Comparison of ENCODE assay signal across 11 mouse cellular contexts in the genomic region with DNA sequence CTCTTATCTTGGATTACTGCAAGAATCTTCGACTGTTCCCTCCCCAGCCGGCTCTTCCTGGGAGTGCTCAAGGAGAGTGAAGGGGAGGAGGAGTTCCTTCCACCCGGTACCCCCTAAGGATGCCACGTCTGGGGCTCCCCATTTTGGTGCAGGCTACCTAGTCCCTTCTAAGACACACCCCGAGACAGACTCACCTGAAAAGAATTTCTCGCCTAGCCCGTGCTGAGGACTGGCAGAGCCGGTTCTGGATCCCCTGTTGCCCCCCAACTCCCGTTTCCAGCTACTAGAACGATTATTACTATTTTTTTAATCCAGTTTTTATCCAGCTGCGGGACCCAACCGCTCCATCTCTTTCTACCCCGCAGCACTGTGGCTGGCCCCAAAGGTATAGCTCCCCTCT. TPM values are rescaled to one million over a fixed set of nuclear protein-coding genes. Genes with fewer than 3 reads are reported as not detected.
DNase-seq lines count a peak whose midpoint lies in the region; ATAC-seq lines count a peak whose summit lies in the region.
"Had no signal": no experiment of that assay in that cellular context is flagged by ENCODE, and none has a peak within 500 bp of the region (broad histone marks: within the 10 kb centered on the region; RNA-seq: fewer than 3 reads in every experiment).

No protein-coding gene starts in this region.

- H3K27me3 ChIP-seq in forebrain, embryonic 10.5 days (ENCODE audit: poor library complexity, severe bottlenecking) = peaks cover 88% of the 10 kb centered on the region
- peaks cover 30% of the 10 kb centered on the region for H3K27me3 ChIP-seq in forebrain, embryonic 11.5 days (ENCODE audit: control insufficient read depth, insufficient read depth, low read length)
- H3K27me3 ChIP-seq in liver, embryonic 16.5 days (ENCODE audit: control insufficient read depth, insufficient read depth, low read depth, low read length) = peaks cover 26% of the 10 kb centered on the region

- H3K36me3 ChIP-seq in forebrain, embryonic 10.5 days (replicated peaks) = no peaks in the 10 kb centered on the region
- no peaks in the 10 kb centered on the region for H3K36me3 ChIP-seq in forebrain, embryonic 11.5 days (ENCODE audit: control insufficient read depth, insufficient read depth, low read length)
- H3K36me3 ChIP-seq in liver, embryonic 16.5 days (ENCODE audit: control insufficient read depth, insufficient read depth) = no peaks in the 10 kb centered on the region

- H3K4me3 ChIP-seq in forebrain, embryonic 10.5 days = peak overlapping the region; percentile 41
- H3K4me3 ChIP-seq in forebrain, embryonic 11.5 days (ENCODE audit: low read depth, low read length) = no peak overlapping the region
- peak overlapping the region; percentile 8; the same call in 1 of the 2 replicates for H3K4me3 ChIP-seq in liver, embryonic 16.5 days (ENCODE audit: low read depth, low read length)

- peaks cover 39% of the 10 kb centered on the region for H3K4me1 ChIP-seq in forebrain, embryonic 10.5 days
- peaks cover 4% of the 10 kb centered on the region; the same call in 1 of the 2 replicates for H3K4me1 ChIP-seq in forebrain, embryonic 11.5 days (replicated peaks; ENCODE audit: control insufficient read depth, insufficient read depth, low read length)
- no peaks in the 10 kb centered on the region for H3K4me1 ChIP-seq in liver, embryonic 16.5 days (ENCODE audit: control insufficient read depth, low read depth, low read length)

- WGBS in forebrain, embryonic 10.5 days = under 1% methylated on average over 13 of the region's 13 CpGs
- 3% methylated on average over 13 of the region's 13 CpGs for WGBS in forebrain, embryonic 11.5 days
- WGBS in liver, embryonic 16.5 days (ENCODE audit: insufficient replicate concordance) = 1% methylated on average over 13 of the region's 13 CpGs

- intact Hi-C loops in left cerebral cortex, postnatal 10 days (cut with DNase I) = loop anchor here (10.0 kb wide), 2 partner anchors 285 to 775 kb away; a partner anchor contains a TSS

- no peak overlapping the region; the same call in 1 of the 2 replicates for H3K27ac ChIP-seq in forebrain, embryonic 10.5 days
- no peak overlapping the region for H3K27ac ChIP-seq in forebrain, embryonic 11.5 days (ENCODE audit: low read depth, low read length)
- H3K27ac ChIP-seq in liver, embryonic 16.5 days (ENCODE audit: low read length) = no peak overlapping the region
- H3K27ac ChIP-seq: macrophage had no signal

- ATAC-seq in forebrain, embryonic 11.5 days (replicated peaks; ENCODE audit: low FRiP score) = no peak
- ATAC-seq in liver, embryonic 16.5 days (ENCODE audit: low read depth) = no peak

- no peak overlapping the region; the same call in 1 of the 2 replicates for H3K4me2 ChIP-seq in forebrain, embryonic 11.5 days (ENCODE audit: low read depth, low read length, severe bottlenecking)
- H3K4me2 ChIP-seq in liver, embryonic 16.5 days (ENCODE audit: low read depth, low read length) = peak overlapping the region; percentile 17; the same call in 1 of the 2 replicates

- H3K9me3 ChIP-seq in forebrain, embryonic 10.5 days = no peaks in the 10 kb centered on the region
- no peaks in the 10 kb centered on the region for H3K9me3 ChIP-seq in forebrain, embryonic 11.5 days (ENCODE audit: control insufficient read depth, low read length)
- H3K9me3 ChIP-seq in liver, embryonic 16.5 days (replicated peaks; ENCODE audit: control insufficient read depth, low read length) = no peaks in the 10 kb centered on the region

- DNase-seq in forebrain, embryonic 10.5 days (ENCODE audit: extremely low spot score, low spot score) = no peak
- no peak for DNase-seq in forebrain, embryonic 11.5 days (ENCODE audit: low spot score)
- peak; percentile 73 for DNase-seq in urinary bladder, postnatal 14 days (ENCODE audit: low spot score)
- no peak for DNase-seq in urinary bladder, adult 2 months (ENCODE audit: low spot score)
- DNase-seq in right cerebral cortex, adult 18-20 months = no peak
- DNase-seq in cerebellum, adult 11-12 months = no peak
- DNase-seq in left cerebral cortex, postnatal 10 days (ENCODE audit: extremely low spot score in 1 of 2, low spot score in 2 of 2) = no peak
- DNase-seq: heart, postnatal 10 days had no signal

- H3K9ac ChIP-seq in forebrain, embryonic 11.5 days (ENCODE audit: low read length) = no peak overlapping the region
- H3K9ac ChIP-seq in liver, embryonic 16.5 days (ENCODE audit: low read depth, low read length) = no peak overlapping the region

RNA-seq across cellular contexts. Expression of a gene that starts 0.9 kb away (rescaled TPM):
- 2.1 and 3.1 TPM in 2 replicates for polyA plus RNA-seq in forebrain, embryonic 10.5 days (2016; fragmentation: Nextera tagmentation; extraction: Ambion mirVana)
- polyA plus RNA-seq in forebrain, embryonic 11.5 days (2014; fragmentation: Nextera tagmentation; extraction: Ambion mirVana) = 0.56 and 0.94 TPM in 2 replicates
- polyA plus RNA-seq in urinary bladder, adult 2 months (2012; rRNA removed) = 10.3 and 13.2 TPM in 2 replicates
- polyA plus RNA-seq in liver, embryonic 16.5 days (2015; fragmentation: Nextera tagmentation; extraction: Ambion mirVana) = 0.18 and 0.33 TPM in 2 replicates
- under 1 TPM; 0.36 to 0.41 TPM for total RNA-seq in left cerebral cortex, postnatal 10 days (2021)
- polyA plus RNA-seq: macrophage had no signal

RNA-seq across cellular contexts. Expression of a gene that starts 15.9 kb away (rescaled TPM):
- polyA plus RNA-seq in forebrain, embryonic 10.5 days (2016; fragmentation: Nextera tagmentation; extraction: Ambion mirVana) = 9.6 and 11.1 TPM in 2 replicates
- 12.3 and 13.9 TPM in 2 replicates for polyA plus RNA-seq in forebrain, embryonic 11.5 days (2014; fragmentation: Nextera tagmentation; extraction: Ambion mirVana)
- 18.5 and 18.6 TPM in 2 replicates for polyA plus RNA-seq in urinary bladder, adult 2 months (2012; rRNA removed)
- 1.8 and 2.8 TPM in 2 replicates for polyA plus RNA-seq in liver, embryonic 16.5 days (2015; fragmentation: Nextera tagmentation; extraction: Ambion mirVana)
- total RNA-seq in left cerebral cortex, postnatal 10 days (2021) = 10 to 100 TPM in 1 of 2 experiments, 1 to 10 TPM in 1; 9.2 to 10.8 TPM
- total RNA-seq: common myeloid progenitor, adult 5-6 weeks had no signal
- polyA plus RNA-seq: macrophage had no signal

RNA-seq across cellular contexts. Expression of a gene that starts 24.1 kb away (rescaled TPM):
- polyA plus RNA-seq in forebrain, embryonic 10.5 days (2016; fragmentation: Nextera tagmentation; extraction: Ambion mirVana) = not detected in 2 replicates
- polyA plus RNA-seq in forebrain, embryonic 11.5 days (2014; fragmentation: Nextera tagmentation; extraction: Ambion mirVana) = not detected in 2 replicates
- polyA plus RNA-seq in urinary bladder, adult 2 months (2012; rRNA removed) = 0.16 and 0.21 TPM in 2 replicates
- polyA plus RNA-seq in liver, embryonic 16.5 days (2015; fragmentation: Nextera tagmentation; extraction: Ambion mirVana) = 0.06 TPM in 1 of 2 replicates, not detected in the other
- not detected for total RNA-seq in left cerebral cortex, postnatal 10 days (2021)
- total RNA-seq: common myeloid progenitor, adult 5-6 weeks; heart, postnatal 10 days had no signal
- polyA plus RNA-seq: macrophage had no signal

RNA-seq across cellular contexts. Expression of a gene that starts 28.2 kb away (rescaled TPM):
- 0.58 and 0.82 TPM in 2 replicates for polyA plus RNA-seq in forebrain, embryonic 10.5 days (2016; fragmentation: Nextera tagmentation; extraction: Ambion mirVana)
- 0.21 and 0.45 TPM in 2 replicates for polyA plus RNA-seq in forebrain, embryonic 11.5 days (2014; fragmentation: Nextera tagmentation; extraction: Ambion mirVana)
- 3.8 and 4.8 TPM in 2 replicates for polyA plus RNA-seq in urinary bladder, adult 2 months (2012; rRNA removed)
- polyA plus RNA-seq in liver, embryonic 16.5 days (2015; fragmentation: Nextera tagmentation; extraction: Ambion mirVana) = 0.06 and 0.07 TPM in 2 replicates
- not detected for total RNA-seq in left cerebral cortex, postnatal 10 days (2021)
- total RNA-seq: common myeloid progenitor, adult 5-6 weeks had no signal
- polyA plus RNA-seq: macrophage had no signal
